Mouse (Mus musculus): ENCODE data around the gene Sfi1. TPM values are rescaled to one million over a fixed set of nuclear protein-coding genes. Genes with fewer than 3 reads are reported as not detected.
"Not testable (repeated sequence)": the region's sequence is repeated elsewhere in the genome, so short reads cannot be mapped to it uniquely, and the experiment has no call there.

Gene Sfi1
- polyA plus RNA-seq, 1 experiment from 2014 or later: 9.9 TPM

GRCm38 (mm10) chr11:3167571-3168001 is 25.7 kb downstream of the Sfi1 start:
- peaks cover 11% of the 10 kb centered on the region for H3K9me3 ChIP-seq (ENCODE audit: control insufficient read depth, low read length)
- H3K4me2 ChIP-seq (ENCODE audit: low read depth, low read length); H3K27me3 ChIP-seq (replicated peaks; ENCODE audit: control insufficient read depth, insufficient read depth, low read length); ATAC-seq (ENCODE audit: low read depth); H3K36me3 ChIP-seq (ENCODE audit: control insufficient read depth, insufficient read depth, low read length); H3K9ac ChIP-seq (ENCODE audit: low read depth, low read length); DNase-seq (ENCODE audit: low spot score); H3K27ac ChIP-seq (replicated peaks; ENCODE audit: low read depth, low read length); H3K4me3 ChIP-seq (ENCODE audit: low read depth, low read length); H3K4me1 ChIP-seq (ENCODE audit: control insufficient read depth, insufficient read depth, low read length): not testable (repeated sequence)
- 58% methylated on average over 4 of the region's 4 CpGs for WGBS

- not testable (repeated sequence) for H3K27ac ChIP-seq (replicated peaks; ENCODE audit: low read depth, low read length); H3K27me3 ChIP-seq (replicated peaks; ENCODE audit: control insufficient read depth, insufficient read depth, low read length); ATAC-seq (ENCODE audit: low read depth); H3K36me3 ChIP-seq (ENCODE audit: control insufficient read depth, insufficient read depth, low read length); H3K9ac ChIP-seq (ENCODE audit: low read depth, low read length); H3K4me2 ChIP-seq (ENCODE audit: low read depth, low read length); H3K4me3 ChIP-seq (ENCODE audit: low read depth, low read length); DNase-seq (ENCODE audit: low spot score); H3K4me1 ChIP-seq (ENCODE audit: control insufficient read depth, insufficient read depth, low read length)
- WGBS: 91% methylated on average over 4 of the region's 4 CpGs
- peaks cover 15% of the 10 kb centered on the region for H3K9me3 ChIP-seq (ENCODE audit: control insufficient read depth, low read length)
Measured at GRCm38 (mm10) chr11:3167129-3167528, 26.1 kb downstream of the Sfi1 start.

DNA sequence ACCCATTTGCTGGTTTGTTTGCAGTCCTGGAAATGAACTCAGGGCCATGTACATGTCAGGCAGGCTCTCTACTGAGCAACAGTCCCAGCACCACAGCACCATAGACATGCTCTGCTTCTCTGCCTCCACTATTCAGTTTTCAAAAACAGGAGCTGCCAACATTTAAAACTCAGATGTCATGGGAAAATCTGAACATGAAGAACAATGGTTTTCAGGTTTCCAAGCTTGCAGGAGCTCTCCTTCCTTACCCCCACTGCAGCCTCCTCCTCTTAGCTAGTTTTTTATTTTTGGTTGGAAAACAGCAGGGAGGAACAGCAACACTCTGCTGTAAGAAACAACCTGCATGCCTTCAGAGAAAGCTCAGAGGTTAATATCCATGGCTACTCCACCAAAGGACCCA is 26.9 kb downstream of the Sfi1 start:
- ATAC-seq (ENCODE audit: low read depth); H3K4me2 ChIP-seq (ENCODE audit: low read depth, low read length); H3K27ac ChIP-seq (replicated peaks; ENCODE audit: low read depth, low read length); H3K4me3 ChIP-seq (ENCODE audit: low read depth, low read length); H3K9ac ChIP-seq (ENCODE audit: low read depth, low read length); H3K4me1 ChIP-seq (ENCODE audit: control insufficient read depth, insufficient read depth, low read length); DNase-seq (ENCODE audit: low spot score); H3K27me3 ChIP-seq (replicated peaks; ENCODE audit: control insufficient read depth, insufficient read depth, low read length); H3K36me3 ChIP-seq (ENCODE audit: control insufficient read depth, insufficient read depth, low read length): not testable (repeated sequence)
- H3K9me3 ChIP-seq (ENCODE audit: control insufficient read depth, low read length): peaks cover 15% of the 10 kb centered on the region

DNA sequence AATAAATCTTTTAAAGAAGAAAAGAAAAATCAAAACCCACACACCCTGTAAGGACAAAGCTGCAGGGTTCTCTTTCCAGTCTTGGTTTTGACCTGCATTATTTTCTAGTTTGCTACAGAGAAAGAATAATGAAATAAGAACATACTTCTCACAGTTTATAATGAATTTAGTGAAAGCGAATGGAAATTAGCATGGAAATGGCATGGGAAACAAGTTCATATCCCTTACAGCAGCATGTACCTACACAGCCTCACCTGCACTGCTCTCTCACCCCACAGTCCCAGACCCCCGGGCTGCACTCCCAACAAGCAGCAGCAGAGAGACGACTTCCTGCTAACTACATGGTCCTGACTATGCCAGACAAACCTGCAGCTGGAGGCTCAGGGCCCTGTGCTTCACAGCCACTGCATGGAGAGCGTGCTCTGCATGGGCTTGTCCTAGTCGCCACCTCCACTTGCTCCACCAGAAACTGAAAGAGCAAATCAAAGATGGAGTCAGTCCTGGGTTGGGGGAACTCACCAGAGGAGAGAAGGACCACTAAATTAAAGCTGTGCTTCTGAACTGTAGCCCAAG is 28.0 kb downstream of the Sfi1 start:
- H3K4me3 ChIP-seq (ENCODE audit: low read depth, low read length); H3K4me1 ChIP-seq (ENCODE audit: control insufficient read depth, insufficient read depth, low read length); H3K9ac ChIP-seq (ENCODE audit: low read depth, low read length); H3K27me3 ChIP-seq (replicated peaks; ENCODE audit: control insufficient read depth, insufficient read depth, low read length); H3K4me2 ChIP-seq (ENCODE audit: low read depth, low read length); H3K27ac ChIP-seq (replicated peaks; ENCODE audit: low read depth, low read length); H3K36me3 ChIP-seq (ENCODE audit: control insufficient read depth, insufficient read depth, low read length); DNase-seq (ENCODE audit: low spot score): not testable (repeated sequence)
- H3K9me3 ChIP-seq (ENCODE audit: control insufficient read depth, low read length): peaks cover 15% of the 10 kb centered on the region
- ATAC-seq (ENCODE audit: low read depth): peak; percentile 45
- WGBS: 81% methylated on average over 3 of the region's 5 CpGs

GRCm38 (mm10) chr11:3163661-3164060 is 29.6 kb downstream of the Sfi1 start:
- H3K9ac ChIP-seq (ENCODE audit: low read depth, low read length); H3K27ac ChIP-seq (replicated peaks; ENCODE audit: low read depth, low read length); H3K4me1 ChIP-seq (ENCODE audit: control insufficient read depth, insufficient read depth, low read length); H3K4me3 ChIP-seq (ENCODE audit: low read depth, low read length); H3K27me3 ChIP-seq (replicated peaks; ENCODE audit: control insufficient read depth, insufficient read depth, low read length); H3K4me2 ChIP-seq (ENCODE audit: low read depth, low read length); H3K36me3 ChIP-seq (ENCODE audit: control insufficient read depth, insufficient read depth, low read length); DNase-seq (ENCODE audit: low spot score); ATAC-seq (ENCODE audit: low read depth): not testable (repeated sequence)
- H3K9me3 ChIP-seq (ENCODE audit: control insufficient read depth, low read length): peaks cover 15% of the 10 kb centered on the region
- 68% methylated on average over 3 of the region's 3 CpGs for WGBS

DNA sequence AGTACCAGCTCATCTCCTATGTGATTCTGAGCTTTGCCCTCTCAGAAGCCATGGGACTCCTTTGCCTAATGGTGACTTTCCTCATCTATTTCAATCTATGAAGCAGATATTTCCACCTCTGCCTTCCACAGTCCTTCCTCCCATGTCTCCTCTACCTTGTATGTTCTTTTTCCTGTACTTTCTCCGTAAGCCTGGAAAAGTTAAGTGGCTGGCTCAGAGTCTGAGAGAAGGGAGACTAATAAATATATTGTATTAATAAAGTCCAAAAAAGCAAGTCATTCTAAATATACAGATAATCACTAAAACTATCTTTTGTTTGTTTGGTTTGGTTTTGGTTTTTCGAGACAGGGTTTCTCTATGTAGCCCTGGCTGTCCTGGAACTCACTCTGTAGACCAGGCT is 30.1 kb downstream of the Sfi1 start:
- not testable (repeated sequence) for ATAC-seq (ENCODE audit: low read depth); H3K4me3 ChIP-seq (ENCODE audit: low read depth, low read length); H3K4me1 ChIP-seq (ENCODE audit: control insufficient read depth, insufficient read depth, low read length); H3K36me3 ChIP-seq (ENCODE audit: control insufficient read depth, insufficient read depth, low read length); H3K9ac ChIP-seq (ENCODE audit: low read depth, low read length); H3K4me2 ChIP-seq (ENCODE audit: low read depth, low read length); H3K27me3 ChIP-seq (replicated peaks; ENCODE audit: control insufficient read depth, insufficient read depth, low read length); H3K27ac ChIP-seq (replicated peaks; ENCODE audit: low read depth, low read length)
- peaks cover 15% of the 10 kb centered on the region for H3K9me3 ChIP-seq (ENCODE audit: control insufficient read depth, low read length)
- peak; percentile 22 for DNase-seq (ENCODE audit: low spot score)
- WGBS: 84% methylated on average over 2 of the region's 2 CpGs

GRCm38 (mm10) chr11:3162236-3162897 is 30.9 kb downstream of the Sfi1 start:
- 56% methylated on average over 5 of the region's 5 CpGs for WGBS
- H3K9me3 ChIP-seq (ENCODE audit: control insufficient read depth, low read length); H3K27ac ChIP-seq (replicated peaks; ENCODE audit: low read depth, low read length); H3K27me3 ChIP-seq (replicated peaks; ENCODE audit: control insufficient read depth, insufficient read depth, low read length); H3K36me3 ChIP-seq (ENCODE audit: control insufficient read depth, insufficient read depth, low read length); H3K9ac ChIP-seq (ENCODE audit: low read depth, low read length); H3K4me1 ChIP-seq (ENCODE audit: control insufficient read depth, insufficient read depth, low read length); H3K4me3 ChIP-seq (ENCODE audit: low read depth, low read length); H3K4me2 ChIP-seq (ENCODE audit: low read depth, low read length): not testable (repeated sequence)
- DNase-seq (ENCODE audit: low spot score) (peak; percentile 20), ATAC-seq (ENCODE audit: low read depth) (peak; percentile 34)

DNA sequence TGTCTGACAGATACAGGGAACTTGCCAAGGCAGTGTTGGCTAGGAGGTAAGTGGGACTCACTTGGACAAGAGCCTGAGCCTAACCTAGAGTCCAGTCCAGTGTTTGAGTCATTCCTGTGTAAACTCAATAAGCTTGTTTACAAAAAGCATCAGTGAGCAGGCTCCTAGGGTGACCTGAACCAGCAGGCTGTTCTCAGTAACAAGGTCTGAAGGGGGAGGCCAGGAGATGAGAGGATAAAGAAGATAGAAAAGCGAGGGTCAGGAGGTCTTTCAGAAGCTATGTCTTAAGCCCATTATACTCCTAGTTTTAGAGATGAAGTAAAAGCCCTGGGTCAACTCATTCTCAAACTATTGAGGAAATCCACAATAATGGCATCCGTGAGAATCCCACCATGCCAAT is 31.9 kb downstream of the Sfi1 start:
- WGBS: 46% methylated on average over 1 of the region's 2 CpGs
- not testable (repeated sequence) for H3K4me1 ChIP-seq (ENCODE audit: control insufficient read depth, insufficient read depth, low read length); ATAC-seq (ENCODE audit: low read depth); H3K27ac ChIP-seq (replicated peaks; ENCODE audit: low read depth, low read length); H3K36me3 ChIP-seq (ENCODE audit: control insufficient read depth, insufficient read depth, low read length); H3K9me3 ChIP-seq (ENCODE audit: control insufficient read depth, low read length); H3K4me3 ChIP-seq (ENCODE audit: low read depth, low read length); H3K27me3 ChIP-seq (replicated peaks; ENCODE audit: control insufficient read depth, insufficient read depth, low read length); H3K9ac ChIP-seq (ENCODE audit: low read depth, low read length); DNase-seq (ENCODE audit: low spot score); H3K4me2 ChIP-seq (ENCODE audit: low read depth, low read length)

DNA sequence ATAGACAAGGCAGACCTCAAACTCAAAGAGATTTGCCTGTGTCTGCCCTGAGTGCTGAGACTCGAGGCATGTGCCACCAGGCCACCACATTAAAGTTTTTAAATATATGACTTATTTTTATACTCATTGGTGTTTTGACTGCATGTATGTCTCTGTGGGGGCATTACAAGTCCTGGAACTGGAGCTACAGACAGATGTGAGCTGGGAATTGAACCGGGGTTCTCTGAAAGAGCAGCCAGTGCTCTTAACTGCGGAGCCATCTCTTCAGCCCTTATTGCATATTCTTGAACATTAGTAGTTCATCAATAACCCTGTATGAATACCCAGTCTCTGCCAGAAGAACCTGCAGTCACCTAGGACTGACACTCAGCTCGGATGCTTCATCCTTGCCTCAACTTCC is 34.5 kb downstream of the Sfi1 start:
- not testable (repeated sequence) for H3K36me3 ChIP-seq (ENCODE audit: control insufficient read depth, insufficient read depth, low read length); H3K4me3 ChIP-seq (ENCODE audit: low read depth, low read length); DNase-seq (ENCODE audit: low spot score); ATAC-seq (ENCODE audit: low read depth); H3K4me2 ChIP-seq (ENCODE audit: low read depth, low read length); H3K9me3 ChIP-seq (ENCODE audit: control insufficient read depth, low read length); H3K9ac ChIP-seq (ENCODE audit: low read depth, low read length); H3K27ac ChIP-seq (replicated peaks; ENCODE audit: low read depth, low read length); H3K4me1 ChIP-seq (ENCODE audit: control insufficient read depth, insufficient read depth, low read length); H3K27me3 ChIP-seq (replicated peaks; ENCODE audit: control insufficient read depth, insufficient read depth, low read length)
- 83% methylated on average over 4 of the region's 4 CpGs for WGBS
